Mouse (Mus musculus) C2C12 (cell line): ENCODE measurements around the gene Nom1.
"Not testable (repeated sequence)": the region's sequence is repeated elsewhere in the genome, so short reads cannot be mapped to it uniquely, and the experiment has no call there.

Source experiments
- CTCF ChIP-seq: IDR thresholded peaks from one replicate; pipeline ENCODE4 v1.5.1; 2011; ENCODE audit not compliant: control insufficient read depth, insufficient read depth, insufficient read length
- MAX ChIP-seq: IDR thresholded peaks from one replicate; pipeline ENCODE4 v1.6.1; 2011; ENCODE audit warnings: mild to moderate bottlenecking, control low read depth
- USF1 ChIP-seq: IDR thresholded peaks from one replicate; pipeline ENCODE4 v1.6.1; 2011; ENCODE audit warnings: low read depth, mild to moderate bottlenecking, control low read depth, moderate library complexity

DNA sequence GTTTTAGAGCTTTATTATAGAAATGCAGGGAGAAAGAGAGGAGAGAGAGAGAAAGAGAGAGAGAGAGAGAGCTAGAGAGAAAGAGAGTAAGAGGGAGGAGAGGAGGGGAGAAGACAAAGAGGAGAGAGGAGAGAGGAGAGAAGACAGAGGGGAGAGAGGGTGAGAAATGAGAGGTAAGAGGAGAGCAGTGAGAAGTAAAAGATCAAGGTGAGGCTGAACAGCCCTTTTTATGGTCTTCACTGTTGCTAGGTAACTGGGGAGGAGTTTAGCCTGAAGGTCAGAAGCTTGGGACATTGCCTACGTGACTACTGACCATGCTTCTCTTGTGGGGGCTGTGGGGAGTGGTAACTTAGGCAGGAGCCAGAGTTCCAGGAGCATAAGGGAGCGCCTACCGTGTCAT is 11.1 kb upstream of the Nom1 start:
- TF ChIP-seq CTCF, USF1, MAX: not testable (repeated sequence)
